Mouse (Mus musculus) limb, embryonic 14.5 days (tissue): ENCODE measurements at regions not wholly inside any gene's neighbourhood (a gene's known extent, or its start where the extent isn't known, plus 50 kb on each side); places are given as distances from the start of the nearest gene placed in this dataset.

Experiments
- ATAC-seq: fragments of 200-750 bp; cut with Nextera tagmentation; 2 replicates; pipeline ENCODE4 v1.8.0; 2017; ENCODE audit warnings: low read depth, moderate number of reproducible peaks, moderate TSS enrichment; ENCODE audit not compliant: low FRiP score
- DNase-seq: peaks from one replicate; pipeline ENCODE4 v3.0.0-alpha.2; 2015; ENCODE audit warnings: low spot score
- H3K27ac ChIP-seq: fragments of 300-500 bp; sonication (generic); replicated peaks from 2 replicates; pipeline ENCODE4 v1.5.1; 2014; ENCODE audit warnings: low read depth, mild to moderate bottlenecking, low read length, moderate library complexity, mixed read lengths
- H3K27me3 ChIP-seq: fragments of 300-500 bp; sonication (generic); 2 replicates; pipeline ENCODE4 v1.6.1; 2014; ENCODE audit warnings: low read length, mixed read lengths; ENCODE audit not compliant: control insufficient read depth, insufficient read depth
- H3K36me3 ChIP-seq: fragments of 300-500 bp; sonication (generic); 2 replicates; pipeline ENCODE4 v1.6.1; 2014; ENCODE audit warnings: mild to moderate bottlenecking, low read length, moderate library complexity, mixed read lengths; ENCODE audit not compliant: control insufficient read depth, insufficient read depth
- H3K4me1 ChIP-seq: fragments of 300-500 bp; sonication (generic); 2 replicates; pipeline ENCODE4 v1.6.1; 2014; ENCODE audit warnings: antibody characterized with exemption, low read length, mixed read lengths; ENCODE audit not compliant: control insufficient read depth, insufficient read depth
- H3K4me2 ChIP-seq: fragments of 300-500 bp; sonication (generic); replicated peaks from 2 replicates; pipeline ENCODE4 v1.6.1; 2014; ENCODE audit warnings: low read depth, mild to moderate bottlenecking, low read length, moderate library complexity; ENCODE audit not compliant: severe bottlenecking
- H3K4me3 ChIP-seq: fragments of 300-500 bp; sonication (generic); replicated peaks from 2 replicates; pipeline ENCODE4 v1.5.1; 2014; ENCODE audit warnings: low read length
- H3K9ac ChIP-seq: fragments of 300-500 bp; sonication (generic); 2 replicates; pipeline ENCODE4 v1.6.1; 2014; ENCODE audit warnings: mild to moderate bottlenecking, low read depth, low read length, moderate library complexity; ENCODE audit not compliant: severe bottlenecking
- H3K9me3 ChIP-seq: fragments of 300-500 bp; sonication (generic); 2 replicates; pipeline ENCODE4 v1.6.1; 2016; ENCODE audit warnings: low read length; ENCODE audit not compliant: control insufficient read depth
- POLR2A ChIP-seq: fragments of 200-500 bp; IDR thresholded peaks from 2 replicates; pipeline ENCODE4 v1.8.0; 2012; ENCODE audit warnings: inconsistent platforms, mild to moderate bottlenecking, moderate library complexity, borderline replicate concordance; ENCODE audit not compliant: insufficient read depth, insufficient read length; ENCODE audit errors: extremely low read depth
- WGBS: fragments of 180-500 bp; shearing (Covaris S2); extraction: QIAGEN DNeasy Blood & Tissue Kit; methylation state at CpG from one replicate; pipeline ENCODE4 v1.1.7; 2014; 5-methylcytosine and 5-hydroxymethylcytosine counted together

DNA sequence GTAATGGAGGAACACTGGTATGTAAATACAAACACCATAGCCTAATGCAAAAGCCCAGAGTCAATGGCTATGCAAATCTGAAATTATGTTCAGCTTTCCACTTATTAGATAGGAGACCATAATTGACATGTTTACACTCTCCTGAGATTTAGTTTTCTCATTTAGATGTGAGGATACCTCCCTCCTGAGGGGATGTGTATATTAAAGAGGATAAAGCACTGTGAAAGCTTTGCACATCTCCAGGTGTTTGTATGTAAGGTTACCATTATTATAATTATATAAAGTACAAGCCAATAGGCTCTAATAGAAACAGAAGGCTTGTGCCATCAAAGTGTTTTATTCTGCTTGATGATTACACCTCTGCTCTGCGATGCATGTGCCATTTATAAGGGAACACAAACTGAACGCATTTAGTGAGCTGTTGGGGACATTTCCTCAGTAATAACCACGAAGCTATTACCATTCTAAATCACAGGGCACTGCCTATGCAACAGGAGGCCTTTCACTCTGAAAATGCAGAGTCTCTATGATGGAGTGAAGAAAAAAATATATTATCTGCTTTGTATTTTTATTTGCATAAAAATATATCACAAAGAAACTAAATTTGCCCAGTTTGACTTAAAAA is 328.8 kb downstream of the Htr7 start:
- Histone ChIP-seq H3K4me1 (no peaks in the 10 kb centered on the region), H3K27ac (no peak overlapping the region), H3K9ac (no peak overlapping the region), H3K4me2 (no peak overlapping the region), H3K36me3 (no peaks in the 10 kb centered on the region), H3K9me3 (no peaks in the 10 kb centered on the region), H3K27me3 (no peaks in the 10 kb centered on the region), H3K4me3 (no peak overlapping the region)
- ATAC-seq (no peak), DNase-seq (no peak)
- 69% methylated on average over 3 of the region's 3 CpGs for WGBS
- no peak for TF ChIP-seq POLR2A
